Mouse (Mus musculus) forebrain, embryonic 12.5 days (tissue): ENCODE measurements around the gene Prss29. TPM values are rescaled to one million over a fixed set of nuclear protein-coding genes. Genes with fewer than 3 reads are reported as not detected.

Experiments
- ATAC-seq: fragments of 200-750 bp; cut with Nextera tagmentation; 2 replicates; pipeline ENCODE4 v1.8.0; 2017; ENCODE audit warnings: moderate TSS enrichment; ENCODE audit not compliant: low FRiP score
- H3K27ac ChIP-seq: fragments of 300-500 bp; sonication (generic); 2 replicates; pipeline ENCODE4 v1.5.1; 2016; ENCODE audit warnings: mild to moderate bottlenecking
- H3K27me3 ChIP-seq: fragments of 300-500 bp; sonication (generic); 2 replicates; pipeline ENCODE4 v1.6.1; 2016; ENCODE audit warnings: mild to moderate bottlenecking
- H3K36me3 ChIP-seq: fragments of 300-500 bp; sonication (generic); replicated peaks from 2 replicates; pipeline ENCODE4 v1.6.1; 2016; ENCODE audit warnings: mild to moderate bottlenecking
- H3K4me1 ChIP-seq: fragments of 300-500 bp; sonication (generic); 2 replicates; pipeline ENCODE4 v1.6.1; 2016
- H3K4me2 ChIP-seq: fragments of 300-500 bp; sonication (generic); 2 replicates; pipeline ENCODE4 v1.6.1; 2016; ENCODE audit warnings: mild to moderate bottlenecking, moderate library complexity
- H3K4me3 ChIP-seq: fragments of 300-500 bp; sonication (generic); replicated peaks from 2 replicates; pipeline ENCODE4 v1.5.1; 2016; ENCODE audit warnings: mild to moderate bottlenecking
- H3K9ac ChIP-seq: fragments of 300-500 bp; sonication (generic); 2 replicates; pipeline ENCODE4 v1.6.1; 2016; ENCODE audit warnings: mild to moderate bottlenecking
- H3K9me3 ChIP-seq: fragments of 300-500 bp; sonication (generic); 2 replicates; pipeline ENCODE4 v1.6.1; 2016
- WGBS: fragments of 180-500 bp; shearing (Covaris S2); methylation state at CpG from one replicate; pipeline ENCODE4 v1.1.7; 2016; 5-methylcytosine and 5-hydroxymethylcytosine counted together
- polyA plus RNA-seq: library from polyadenylated mRNA; unstranded; fragments of >200 nt; fragmentation: Nextera tagmentation; extraction: Ambion mirVana; gene quantifications from 2 replicates; pipeline ENCODE4 v1.2.1, GENCODE M21; 2016

The Prss29 gene
- polyA plus RNA-seq, 1 experiment from 2014 or later, result not detected

GRCm38 (mm10) chr17:25363726-25364125, 45.3 kb downstream of the Prss29 start:
- H3K4me2 ChIP-seq, result no peak overlapping the region
- no peaks in the 10 kb centered on the region for H3K36me3 ChIP-seq
- WGBS, result 0% methylated on average over 1 of the region's 1 CpGs
- no peaks in the 10 kb centered on the region for H3K4me1 ChIP-seq
- H3K4me3 ChIP-seq, result no peak overlapping the region
- H3K27ac ChIP-seq, result no peak overlapping the region
- peaks cover 9% of the 10 kb centered on the region; the same call in 1 of the 2 replicates for H3K27me3 ChIP-seq
- H3K9ac ChIP-seq, result no peak overlapping the region
- no peaks in the 10 kb centered on the region for H3K9me3 ChIP-seq
- ATAC-seq, result no peak

- Histone ChIP-seq H3K27me3 (peaks cover 10% of the 10 kb centered on the region; the same call in 1 of the 2 replicates), H3K4me3 (no peak within 1 kb of the TSS), H3K9ac (no peak within 1 kb of the TSS), H3K27ac (no peak within 1 kb of the TSS), H3K4me1 (no peaks in the 10 kb centered on the region), H3K9me3 (no peaks in the 10 kb centered on the region), H3K36me3 (no peaks in the 10 kb centered on the region), H3K4me2 (no peak within 1 kb of the TSS)
- ATAC-seq, result no peak
- WGBS, result 83% methylated on average over 2 of the region's 2 CpGs
Measured at GRCm38 (mm10) chr17:25366005-25366404, 47.6 kb downstream of the Prss29 start, which contains the start of gene Tpsb2. Gene Tpsb2, plus strand, starts transcription at chr17:25366305.

- no peak for ATAC-seq
- H3K4me1 ChIP-seq, result no peaks in the 10 kb centered on the region
- peaks cover 21% of the 10 kb centered on the region; the same call in 1 of the 2 replicates for H3K27me3 ChIP-seq
- 87% methylated on average over 3 of the region's 3 CpGs for WGBS
- H3K9ac ChIP-seq, result no peak within 1 kb of the TSS
- no peak within 1 kb of the TSS for H3K4me3 ChIP-seq
- H3K27ac ChIP-seq, result no peak within 1 kb of the TSS
- no peaks in the 10 kb centered on the region for H3K9me3 ChIP-seq
- H3K4me2 ChIP-seq, result no peak within 1 kb of the TSS
- H3K36me3 ChIP-seq, result no peaks in the 10 kb centered on the region
Measured at GRCm38 (mm10) chr17:25368973-25369372, 50.5 kb downstream of the Prss29 start, which contains the start of gene Tpsg1. Gene Tpsg1, plus strand, starts transcription at chr17:25369273.

Other genes with a start within 250 kb of the Prss29 start
- 8.2 and 9.1 TPM in 2 replicates for gene Tmem204, start 235.1 kb upstream of the Prss29 start, polyA plus RNA-seq
- 42.4 and 47.5 TPM in 2 replicates for gene Telo2, start 202.7 kb upstream of the Prss29 start, polyA plus RNA-seq
- 0.18 TPM in 1 of 2 replicates, not detected in the other for gene Ptx4, start 197.9 kb upstream of the Prss29 start, polyA plus RNA-seq
- gene Clcn7, start 185.3 kb upstream of the Prss29 start, polyA plus RNA-seq, result 23.9 and 26.1 TPM in 2 replicates
- not detected in 2 replicates for gene Ccdc154, start 156.2 kb upstream of the Prss29 start, polyA plus RNA-seq
- gene Gm38655, start 143.2 kb upstream of the Prss29 start, polyA plus RNA-seq, result not detected in 2 replicates
- 36.2 and 37.3 TPM in 2 replicates for gene BC003965, start 134.1 kb upstream of the Prss29 start, polyA plus RNA-seq
- gene Unkl, start 130.3 kb upstream of the Prss29 start, polyA plus RNA-seq, result 10.0 and 11.3 TPM in 2 replicates
- gene Gnptg, start 78.5 kb upstream of the Prss29 start, polyA plus RNA-seq, result 60.1 and 64.4 TPM in 2 replicates
- gene Tsr3, start 78.5 kb upstream of the Prss29 start, polyA plus RNA-seq, result 61.0 and 64.2 TPM in 2 replicates
- gene Baiap3, start 62.3 kb upstream of the Prss29 start, polyA plus RNA-seq, result 2.9 and 3.8 TPM in 2 replicates
- 849 and 866 TPM in 2 replicates for gene Ube2i, start 44.0 kb upstream of the Prss29 start, polyA plus RNA-seq
- not detected in 2 replicates for gene Prss34, start 20.3 kb upstream of the Prss29 start, polyA plus RNA-seq
- not detected in 2 replicates for gene Prss28, start 10.0 kb upstream of the Prss29 start, polyA plus RNA-seq
- not detected in 2 replicates for gene Tpsab1, start 26.9 kb downstream of the Prss29 start, polyA plus RNA-seq
- not detected in 2 replicates for gene Tpsb2, start 47.7 kb downstream of the Prss29 start, polyA plus RNA-seq
- 0.29 and 0.45 TPM in 2 replicates for gene Tpsg1, start 50.6 kb downstream of the Prss29 start, polyA plus RNA-seq
- gene Cacna1h, start 115.1 kb downstream of the Prss29 start, polyA plus RNA-seq, result 7.8 and 7.9 TPM in 2 replicates
- 0.19 and 0.31 TPM in 2 replicates for gene Tekt4, start 136.0 kb downstream of the Prss29 start, polyA plus RNA-seq
- gene Sstr5, start 178.6 kb downstream of the Prss29 start, polyA plus RNA-seq, result 0.10 TPM in 1 of 2 replicates, not detected in the other